Mouse (Mus musculus) layer of hippocampus, adult 9-10 months (tissue): Measurements from ENCODE around the gene Synm.

Experiments
- DNase-seq: peaks from one replicate; pipeline ENCODE4 v3.0.0; 2022; ENCODE audit warnings: low spot score

The Synm gene

DNA sequence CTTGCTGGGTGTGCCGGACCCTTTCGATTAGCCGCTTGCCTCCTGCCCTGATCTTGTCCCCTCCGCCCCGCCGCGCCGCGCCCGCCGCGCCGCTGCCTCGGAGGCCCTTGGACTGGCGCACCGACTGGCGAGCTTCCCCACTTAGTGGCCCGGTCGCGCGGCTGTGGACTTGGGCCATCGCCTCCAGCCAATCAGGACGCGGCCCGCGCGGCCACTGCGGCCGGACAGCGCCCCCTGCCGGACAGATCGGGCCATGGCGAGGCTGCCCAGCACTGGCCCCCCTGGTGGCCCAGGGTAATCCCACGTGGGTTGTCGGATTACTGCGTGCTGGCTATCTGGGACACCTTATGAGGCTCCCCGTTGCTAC lies at the start of gene Synm:
TSS of gene Synm (minus strand) at position 114 of the 367 bp plus-strand sequence.
- DNase-seq = peak; percentile 72

DNA sequence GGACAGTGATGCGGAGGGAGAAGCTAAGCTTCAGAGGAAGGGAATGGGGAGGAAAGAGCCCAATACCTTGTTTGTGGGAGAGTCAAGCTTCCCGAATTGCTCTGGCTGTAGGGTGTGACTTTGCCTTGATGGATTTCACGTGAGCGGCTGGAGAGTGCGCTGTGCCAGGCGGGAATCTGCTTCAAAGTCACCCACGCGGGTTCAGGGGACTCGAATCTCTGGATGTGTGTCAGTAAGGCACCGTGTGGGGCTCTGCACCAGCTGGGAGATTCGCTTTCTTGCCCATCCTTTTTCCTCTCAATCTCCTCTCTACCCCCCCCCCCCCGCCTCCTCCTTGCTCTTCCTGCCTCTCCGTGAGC lies 44.3 kb upstream of the Synm start:
- DNase-seq = no peak

DNA sequence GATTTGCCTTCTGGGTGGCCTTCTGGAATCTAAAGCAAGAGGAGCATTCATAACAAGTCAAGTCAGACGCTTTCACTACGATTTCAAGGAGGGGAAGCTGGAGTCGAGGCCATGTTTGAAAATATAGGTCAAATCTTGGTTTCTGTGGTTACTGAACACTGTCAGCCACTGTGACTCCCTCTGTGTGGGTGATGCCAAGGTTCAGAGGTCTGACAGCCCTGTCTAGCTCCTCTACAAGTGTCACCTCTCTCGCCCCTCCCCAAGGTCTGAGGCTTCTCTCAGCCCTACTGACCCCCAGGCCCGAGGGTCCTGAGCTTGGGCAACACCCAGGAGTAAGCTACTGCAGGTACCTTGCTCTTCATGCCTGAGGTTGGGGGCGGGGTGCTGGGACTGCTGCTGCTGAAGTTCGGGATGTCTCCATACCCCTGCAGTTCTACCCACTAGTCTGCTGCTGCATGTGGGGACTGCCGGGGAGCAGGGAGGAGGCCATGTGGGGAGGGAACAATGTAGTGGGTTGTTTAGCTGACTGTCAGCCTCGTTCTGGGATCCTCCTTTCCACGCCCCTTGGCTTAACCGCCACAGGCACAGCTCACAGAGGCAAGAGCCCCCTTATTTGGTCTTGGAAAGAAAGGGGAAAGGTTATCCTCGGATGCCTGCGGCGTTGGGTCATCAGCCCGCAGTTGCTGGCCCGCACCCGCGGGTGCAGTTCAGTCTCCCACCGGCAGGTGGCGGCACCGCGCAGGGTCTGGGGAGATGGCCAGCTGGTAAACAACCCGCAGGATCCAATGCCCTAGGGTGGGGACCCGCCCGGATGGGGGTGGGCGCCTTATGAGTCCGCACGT lies 43.7 kb upstream of the Synm start:
- peak; percentile 40 for DNase-seq

GRCm38 (mm10) chr7:67801022-67801421 lies 41.5 kb upstream of the Synm start:
- DNase-seq = no peak

GRCm38 (mm10) chr7:67800547-67800946 lies 41.0 kb upstream of the Synm start:
- DNase-seq = no peak

DNA sequence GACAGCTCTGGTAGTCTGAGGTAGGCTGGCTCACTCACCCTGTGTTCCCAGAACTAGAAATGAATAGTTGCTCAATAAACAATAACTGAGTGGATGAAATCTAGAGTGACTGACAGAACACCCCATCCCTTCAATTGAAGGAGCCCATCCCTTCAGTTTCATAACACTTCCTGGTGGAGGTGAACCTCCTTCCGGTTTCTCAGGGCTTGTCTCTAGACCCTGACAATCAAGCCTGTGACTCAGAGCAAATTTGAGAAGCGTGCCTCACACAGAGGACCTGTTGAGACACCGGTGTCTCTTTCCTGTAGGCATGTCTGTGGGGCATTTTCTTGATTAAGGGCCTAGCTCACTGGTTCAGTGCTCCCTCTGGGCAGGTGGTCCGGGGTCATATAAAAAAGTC lies 38.9 kb upstream of the Synm start:
- DNase-seq = no peak

GRCm38 (mm10) chr7:67797065-67797464 lies 37.5 kb upstream of the Synm start:
- DNase-seq = no peak

DNA sequence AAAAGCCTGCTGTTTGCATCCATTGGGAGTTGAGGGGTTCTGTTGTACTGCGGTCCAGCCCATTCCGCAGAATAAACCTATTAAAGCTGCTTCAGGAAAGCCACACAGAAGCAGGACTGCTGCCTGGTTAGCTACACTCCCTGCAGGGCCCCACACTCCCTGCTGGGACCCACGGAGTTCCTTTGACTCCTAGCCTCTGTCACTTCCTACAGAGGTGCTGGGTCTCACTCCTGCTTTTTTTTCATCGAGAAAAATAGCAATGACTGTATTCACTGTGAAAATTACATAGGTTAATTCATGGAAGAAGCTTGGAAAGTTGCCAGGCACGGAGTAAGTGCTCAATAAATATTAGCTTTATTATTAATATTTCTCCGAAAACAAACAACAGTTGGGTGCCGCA lies 33.9 kb upstream of the Synm start:
- no peak for DNase-seq

- DNase-seq = no peak
Observed at GRCm38 (mm10) chr7:67791256-67791655, 31.7 kb upstream of the Synm start.

GRCm38 (mm10) chr7:67788713-67789112 lies 29.2 kb upstream of the Synm start:
- DNase-seq = peak; percentile 60

DNA sequence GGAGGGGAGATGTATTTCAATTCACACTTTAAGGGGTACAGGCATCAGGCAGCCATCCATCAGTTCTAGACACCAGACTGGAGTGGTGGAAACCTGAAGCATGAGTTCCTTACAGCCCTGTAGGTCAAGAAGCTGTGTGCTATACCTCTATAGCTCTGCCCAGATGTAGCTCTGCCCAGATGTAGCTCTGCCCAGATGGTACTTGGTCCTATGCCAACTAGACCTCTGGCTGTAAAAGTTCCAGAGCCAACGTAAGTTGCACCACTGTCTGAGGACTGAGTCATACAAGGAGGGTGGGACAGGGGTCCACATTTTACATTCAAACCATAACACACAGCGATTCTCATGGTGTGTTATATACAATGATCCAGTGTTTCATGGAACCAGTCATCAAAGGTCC lies 28.3 kb upstream of the Synm start:
- no peak for DNase-seq

- no peak for DNase-seq
Observed at GRCm38 (mm10) chr7:67776636-67777305, 17.2 kb upstream of the Synm start.

DNA sequence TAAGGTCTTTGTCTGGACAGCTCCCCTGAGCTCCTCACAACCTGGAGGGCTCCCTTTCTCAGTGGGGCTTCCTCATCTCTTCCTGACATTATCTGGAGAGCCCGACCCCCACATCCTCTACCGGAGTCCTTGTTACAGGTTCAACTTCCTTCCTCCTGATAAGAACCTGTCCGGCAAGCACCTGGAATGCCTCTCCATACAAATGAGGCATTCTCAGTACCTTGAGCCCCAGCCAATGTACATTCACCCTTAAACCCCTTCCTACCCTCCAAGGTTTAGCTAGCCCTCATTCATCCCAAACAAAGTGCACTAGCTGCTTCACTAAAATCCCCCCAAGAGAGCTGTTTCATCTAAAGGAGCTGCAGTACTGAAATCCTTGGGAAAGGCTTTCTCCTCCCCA lies 16.1 kb upstream of the Synm start:
- no peak for DNase-seq

GRCm38 (mm10) chr7:67772231-67772630 lies 12.7 kb upstream of the Synm start:
- no peak for DNase-seq

DNA sequence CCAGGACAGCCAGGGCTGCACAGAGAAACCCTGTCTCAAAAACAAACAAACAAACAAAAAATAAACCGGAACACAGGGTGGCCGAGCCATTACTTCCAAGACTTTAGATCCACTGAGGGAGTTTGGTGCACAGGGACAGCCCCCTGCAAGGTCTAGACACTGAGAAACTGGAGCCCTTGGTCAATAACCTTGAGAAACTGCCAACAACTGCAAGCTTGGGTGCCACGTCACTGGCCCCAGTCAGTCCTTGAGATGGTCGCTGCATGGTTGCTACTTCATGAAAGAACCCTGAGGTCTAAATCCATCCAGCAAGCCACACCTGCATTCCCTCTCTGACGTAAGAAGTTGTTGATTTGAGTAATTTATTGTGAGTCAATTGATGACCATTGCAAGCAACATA lies 9.9 kb upstream of the Synm start:
- DNase-seq = no peak

GRCm38 (mm10) chr7:67768125-67768524 lies 8.6 kb upstream of the Synm start:
- no peak for DNase-seq

DNA sequence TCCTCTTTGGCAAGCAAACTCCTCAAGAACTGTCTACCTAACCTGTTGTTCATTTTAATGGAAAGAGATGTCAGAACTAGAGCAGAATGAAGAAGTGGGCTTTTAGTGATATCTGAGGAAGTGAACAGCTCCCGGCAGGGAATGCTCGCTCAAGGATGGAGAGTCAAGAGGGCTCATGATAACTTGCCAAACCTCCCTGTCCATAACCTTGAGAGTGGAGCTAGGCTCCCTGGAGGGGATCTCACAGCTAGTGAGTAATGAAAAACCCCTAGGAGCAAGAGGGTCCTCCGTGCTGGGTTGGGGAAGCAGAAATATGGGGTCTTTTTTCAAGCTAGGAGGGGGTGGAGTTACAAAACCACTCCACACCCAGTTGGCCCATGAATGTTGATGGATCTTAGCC lies 4.1 kb upstream of the Synm start:
- no peak for DNase-seq

DNA sequence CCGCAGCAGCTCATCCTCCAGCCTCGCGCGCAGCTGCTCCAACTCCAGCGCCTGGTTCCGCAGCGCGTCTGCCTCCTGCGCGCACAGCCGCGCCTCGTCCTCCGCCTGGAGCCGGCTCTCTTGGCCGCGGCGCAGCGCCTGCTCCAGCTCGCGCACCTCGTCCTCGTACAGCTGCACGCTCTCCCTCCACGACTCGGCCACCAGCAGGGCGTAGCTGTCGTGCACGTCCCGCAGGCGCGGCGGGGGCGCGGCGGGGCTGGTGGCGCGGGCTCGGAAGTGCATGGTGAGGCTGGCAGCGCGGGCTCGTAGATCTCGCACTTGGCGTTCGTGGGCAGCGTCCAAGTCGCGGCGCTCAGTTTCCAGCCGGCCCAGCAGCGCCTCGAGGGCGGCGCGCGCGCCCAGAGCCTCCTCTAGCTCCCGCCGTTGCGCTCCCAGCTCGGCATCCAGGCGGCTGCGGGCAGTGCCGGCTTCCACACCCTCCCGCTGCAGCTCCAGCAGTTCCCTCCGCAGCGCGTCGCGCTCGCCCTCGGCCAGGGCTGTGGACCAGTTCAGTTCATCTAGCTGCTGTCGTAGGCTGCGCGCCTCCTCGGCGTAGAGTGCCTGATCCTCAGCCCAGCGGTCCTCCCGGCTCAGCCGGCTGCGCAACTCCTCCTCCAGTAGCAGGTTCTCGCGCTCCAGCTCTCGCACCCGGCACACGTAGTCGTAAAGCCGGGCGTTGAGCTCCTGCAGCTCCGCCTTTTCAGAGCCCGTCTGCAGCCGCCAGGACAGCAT lies 499 bp downstream of the Synm start:
- DNase-seq = peak; percentile 15

- DNase-seq = no peak
Observed at GRCm38 (mm10) chr7:67758506-67758857, 1.1 kb downstream of the Synm start.

DNA sequence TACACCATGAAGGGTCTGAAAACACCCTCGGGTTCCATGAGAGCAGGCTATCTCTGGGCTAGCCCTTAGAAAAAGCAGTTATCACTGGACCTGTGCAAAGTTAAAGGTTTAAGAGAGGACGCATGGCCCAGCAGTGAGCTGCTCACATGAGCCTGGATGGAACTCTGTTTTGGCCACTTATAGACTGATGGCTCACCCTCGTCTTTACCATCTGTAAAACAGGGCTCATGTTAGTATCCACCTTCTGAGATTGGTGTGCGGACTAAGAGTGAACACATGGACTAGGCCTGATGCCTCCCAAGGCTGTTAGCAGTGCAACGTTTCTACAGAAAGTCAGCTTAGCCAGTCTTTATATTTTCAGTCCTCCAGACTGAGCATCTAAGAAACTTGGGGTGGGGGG lies 2.9 kb downstream of the Synm start:
- no peak for DNase-seq

GRCm38 (mm10) chr7:67755366-67755765 lies 4.2 kb downstream of the Synm start:
- no peak for DNase-seq

DNA sequence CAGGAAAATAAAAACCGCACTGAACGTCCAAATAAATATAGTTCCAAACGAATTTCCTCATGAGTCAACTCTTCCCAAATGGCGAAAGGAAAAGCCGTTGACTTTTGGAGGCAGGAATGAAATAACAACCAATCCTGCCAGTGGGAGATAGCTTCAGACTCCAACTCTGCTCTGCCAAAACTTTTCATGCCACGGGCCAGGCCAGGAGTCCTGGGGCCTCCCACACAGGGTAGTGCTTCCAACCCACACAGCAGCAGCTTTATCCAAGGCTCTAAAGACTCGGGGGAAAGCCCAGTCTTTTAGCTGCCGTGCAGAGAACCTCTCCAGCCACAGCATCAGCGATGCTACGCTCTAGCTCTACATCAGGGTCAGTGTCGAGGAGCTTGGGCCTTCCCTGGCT lies 4.9 kb downstream of the Synm start:
- no peak for DNase-seq
